Mouse (Mus musculus): ENCODE measurements at regions not wholly inside any gene's neighbourhood (a gene's known extent, or its start where the extent isn't known, plus 50 kb on each side); places are given as distances from the start of the nearest gene placed in this dataset.

DNA sequence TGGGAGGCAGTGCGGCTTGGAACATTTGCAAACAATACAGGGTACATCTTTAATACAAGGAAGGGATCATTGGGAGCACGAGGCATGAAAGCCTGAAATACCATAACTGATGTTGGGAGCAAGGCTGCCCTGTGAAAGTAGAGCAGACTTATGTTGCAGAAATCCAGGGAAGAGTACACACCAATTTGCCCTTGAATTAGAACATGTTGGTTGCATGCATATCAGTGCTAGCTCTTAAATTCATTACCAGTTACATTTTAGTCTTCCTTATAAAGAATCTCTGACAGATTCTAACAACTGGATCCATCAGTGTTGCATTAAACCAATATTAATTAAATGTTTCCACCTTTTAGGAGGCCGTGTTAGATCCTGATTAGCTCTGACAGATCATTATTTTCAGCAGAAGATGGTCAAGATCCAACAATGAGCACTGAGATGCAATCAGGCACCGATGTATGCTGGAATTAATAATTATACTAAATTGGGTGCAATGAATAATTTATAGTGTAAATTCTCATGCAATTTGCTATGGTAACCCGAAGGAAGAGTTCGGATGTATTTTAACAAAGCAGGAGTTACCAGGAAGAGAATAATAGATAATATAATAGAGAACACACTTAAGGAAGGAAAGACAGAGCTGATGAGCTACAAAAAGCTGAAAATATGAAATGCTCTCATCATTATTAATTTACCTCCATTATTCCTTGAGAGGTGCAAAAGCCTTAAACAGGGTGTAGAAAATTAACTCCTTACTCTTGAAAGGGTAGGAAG, 318.6 kb upstream of the Defb41 start:
- no peak for TF ChIP-seq CTCF (IDR thresholded peaks at IDR 0.05)
- no peak for TF ChIP-seq EP300 (IDR thresholded peaks at IDR 0.05)

All from lung, postnatal 0 days (tissue).